Mouse (Mus musculus): ENCODE measurements at regions not wholly inside any gene's neighbourhood (a gene's known extent, or its start where the extent isn't known, plus 50 kb on each side); places are given as distances from the start of the nearest gene placed in this dataset.

- 0 out of 2 replicates have a peak, but pooled peaks have one; percentile 32 for ATAC-seq (replicated peaks)
- no peak overlapping the region for H3K4me3 ChIP-seq
- no peak overlapping the region for H3K9ac ChIP-seq (replicated peaks)
- peaks cover 10% of the 10 kb centered on the region; the same call in 1 of the 2 replicates for H3K27me3 ChIP-seq
- no peak overlapping the region for H3K4me2 ChIP-seq (replicated peaks)
- no peaks in the 10 kb centered on the region for H3K36me3 ChIP-seq
- H3K9me3 ChIP-seq, result no peaks in the 10 kb centered on the region
- H3K4me1 ChIP-seq, result no peaks in the 10 kb centered on the region
- H3K27ac ChIP-seq (replicated peaks), result no peak overlapping the region
These were observed 72.6 kb upstream of the Btbd3 start for GRCm38 (mm10) chr2:138183722-138184121.

GRCm38 (mm10) chr2:138184866-138185265, 71.5 kb upstream of the Btbd3 start:
- no peak overlapping the region for H3K27ac ChIP-seq (replicated peaks)
- H3K9me3 ChIP-seq, result no peaks in the 10 kb centered on the region
- no peak for ATAC-seq (replicated peaks)
- H3K4me1 ChIP-seq, result no peaks in the 10 kb centered on the region
- H3K4me3 ChIP-seq, result no peak overlapping the region
- no peak overlapping the region for H3K9ac ChIP-seq (replicated peaks)
- H3K4me2 ChIP-seq (replicated peaks), result no peak overlapping the region
- H3K27me3 ChIP-seq, result peaks cover 10% of the 10 kb centered on the region; the same call in 1 of the 2 replicates
- 35% methylated on average over 2 of the region's 2 CpGs for WGBS
- no peaks in the 10 kb centered on the region for H3K36me3 ChIP-seq

DNA sequence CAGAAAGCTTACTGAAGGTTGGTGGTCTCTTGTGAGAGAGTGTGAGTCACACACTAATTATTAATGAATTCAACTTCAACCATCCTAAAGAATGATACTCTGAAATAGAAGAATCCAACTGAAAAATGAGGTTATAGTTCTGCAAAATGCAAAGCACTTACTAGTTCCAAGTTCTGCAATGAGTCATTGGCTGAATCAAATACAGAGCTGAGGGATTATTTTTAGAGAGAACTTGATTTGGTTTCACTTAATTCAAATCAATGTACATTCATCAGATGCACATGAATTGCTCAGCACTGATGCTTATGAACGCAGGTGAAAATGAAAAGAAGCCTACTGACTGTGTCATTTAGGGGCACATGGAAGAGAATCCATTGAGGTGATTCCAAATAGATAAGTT, 69.7 kb upstream of the Btbd3 start:
- WGBS, result 84% methylated on average over 1 of the region's 1 CpGs

DNA sequence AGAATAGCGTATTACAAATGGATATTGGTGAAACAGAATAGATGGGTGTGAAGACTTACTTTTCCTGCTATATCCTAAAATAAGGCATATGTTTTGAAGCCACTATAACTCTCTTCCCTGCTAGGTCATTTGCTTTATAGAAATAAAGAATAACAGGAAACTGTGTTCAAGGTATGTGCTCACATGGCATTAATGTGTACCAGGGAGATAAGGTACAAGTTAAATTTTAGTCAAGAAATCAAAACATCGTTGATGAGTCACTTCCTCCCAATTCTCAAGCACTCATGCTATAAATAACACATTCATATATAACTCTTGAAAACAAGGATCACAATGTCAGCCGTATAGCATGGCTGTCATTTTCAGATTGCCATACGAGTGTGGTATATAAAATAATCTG, 62.8 kb upstream of the Btbd3 start:
- no peaks in the 10 kb centered on the region for H3K9me3 ChIP-seq
- WGBS, result 88% methylated on average over 4 of the region's 4 CpGs
- H3K4me3 ChIP-seq, result no peak overlapping the region
- no peak for ATAC-seq (replicated peaks)
- H3K9ac ChIP-seq (replicated peaks), result no peak overlapping the region
- H3K4me1 ChIP-seq, result no peaks in the 10 kb centered on the region
- no peak overlapping the region for H3K4me2 ChIP-seq (replicated peaks)
- no peaks in the 10 kb centered on the region for H3K27me3 ChIP-seq
- H3K36me3 ChIP-seq, result no peaks in the 10 kb centered on the region
- H3K27ac ChIP-seq (replicated peaks), result no peak overlapping the region

More for the DNA sequence above, 69.7 kb upstream of the Btbd3 start:
- no peak overlapping the region for H3K9ac ChIP-seq (replicated peaks)
- ATAC-seq (replicated peaks), result no peak
- H3K27me3 ChIP-seq, result peaks cover 10% of the 10 kb centered on the region; the same call in 1 of the 2 replicates
- no peak overlapping the region for H3K4me3 ChIP-seq
- no peaks in the 10 kb centered on the region for H3K36me3 ChIP-seq
- no peaks in the 10 kb centered on the region for H3K9me3 ChIP-seq
- no peaks in the 10 kb centered on the region for H3K4me1 ChIP-seq
- no peak overlapping the region for H3K4me2 ChIP-seq (replicated peaks)
- no peak overlapping the region for H3K27ac ChIP-seq (replicated peaks)

GRCm38 (mm10) chr2:138199016-138199415, 57.3 kb upstream of the Btbd3 start:
- Histone ChIP-seq H3K36me3 (no peaks in the 10 kb centered on the region), H3K27me3 (no peaks in the 10 kb centered on the region), H3K4me2 (replicated peaks) (no peak overlapping the region), H3K9me3 (no peaks in the 10 kb centered on the region), H3K4me1 (no peaks in the 10 kb centered on the region), H3K9ac (replicated peaks) (no peak overlapping the region), H3K27ac (replicated peaks) (no peak overlapping the region), H3K4me3 (no peak overlapping the region)
- ATAC-seq (replicated peaks), result no peak
- WGBS, result 89% methylated on average over 4 of the region's 4 CpGs

Measured in forebrain, embryonic 15.5 days (tissue).